Mouse (Mus musculus) stomach, embryonic 15.5 days (tissue): Measurements from ENCODE around the gene Gng7. TPM values are rescaled to one million over a fixed set of nuclear protein-coding genes. Genes with fewer than 3 reads are reported as not detected.
"Not testable (repeated sequence)": the region's sequence is repeated elsewhere in the genome, so short reads cannot be mapped to it uniquely, and the experiment has no call there.

ENCODE experiments used
- ATAC-seq: fragments of 200-750 bp; cut with Nextera tagmentation; 2 replicates; pipeline ENCODE4 v1.8.0; 2017; ENCODE audit warnings: low read depth, moderate number of reproducible peaks, moderate TSS enrichment; ENCODE audit not compliant: insufficient read depth, low FRiP score
- H3K27ac ChIP-seq: fragments of 300-500 bp; sonication (generic); 2 replicates; pipeline ENCODE4 v1.5.1; 2015; ENCODE audit warnings: mild to moderate bottlenecking, inconsistent platforms
- H3K27me3 ChIP-seq: fragments of 300-500 bp; sonication (generic); replicated peaks from 2 replicates; pipeline ENCODE4 v1.6.1; 2015; ENCODE audit warnings: inconsistent platforms
- H3K36me3 ChIP-seq: fragments of 300-500 bp; sonication (generic); 2 replicates; pipeline ENCODE4 v1.6.1; 2015; ENCODE audit warnings: inconsistent platforms
- H3K4me1 ChIP-seq: fragments of 300-500 bp; sonication (generic); 2 replicates; pipeline ENCODE4 v1.6.1; 2015; ENCODE audit warnings: inconsistent platforms
- H3K4me2 ChIP-seq: fragments of 300-500 bp; sonication (generic); 2 replicates; pipeline ENCODE4 v1.6.1; 2015; ENCODE audit warnings: mild to moderate bottlenecking, inconsistent platforms
- H3K4me3 ChIP-seq: fragments of 300-500 bp; sonication (generic); replicated peaks from 2 replicates; pipeline ENCODE4 v1.5.1; 2015; ENCODE audit warnings: inconsistent platforms
- H3K9ac ChIP-seq: fragments of 300-500 bp; sonication (generic); 2 replicates; pipeline ENCODE4 v1.6.1; 2015; ENCODE audit warnings: inconsistent platforms
- H3K9me3 ChIP-seq: fragments of 300-500 bp; sonication (generic); 2 replicates; pipeline ENCODE4 v1.6.1; 2016; ENCODE audit warnings: inconsistent platforms
- WGBS: fragments of 180-500 bp; shearing (Covaris S2); methylation state at CpG from one replicate; pipeline ENCODE4 v1.1.7; 2015; 5-methylcytosine and 5-hydroxymethylcytosine counted together
- polyA plus RNA-seq: library from polyadenylated mRNA; unstranded; fragments of >200 nt; fragmentation: Nextera tagmentation; extraction: Ambion mirVana; gene quantifications from 2 replicates; pipeline ENCODE4 v1.2.1, GENCODE M21; 2015

Gene Gng7
- 4.8 and 4.9 TPM in 2 replicates for polyA plus RNA-seq

DNA sequence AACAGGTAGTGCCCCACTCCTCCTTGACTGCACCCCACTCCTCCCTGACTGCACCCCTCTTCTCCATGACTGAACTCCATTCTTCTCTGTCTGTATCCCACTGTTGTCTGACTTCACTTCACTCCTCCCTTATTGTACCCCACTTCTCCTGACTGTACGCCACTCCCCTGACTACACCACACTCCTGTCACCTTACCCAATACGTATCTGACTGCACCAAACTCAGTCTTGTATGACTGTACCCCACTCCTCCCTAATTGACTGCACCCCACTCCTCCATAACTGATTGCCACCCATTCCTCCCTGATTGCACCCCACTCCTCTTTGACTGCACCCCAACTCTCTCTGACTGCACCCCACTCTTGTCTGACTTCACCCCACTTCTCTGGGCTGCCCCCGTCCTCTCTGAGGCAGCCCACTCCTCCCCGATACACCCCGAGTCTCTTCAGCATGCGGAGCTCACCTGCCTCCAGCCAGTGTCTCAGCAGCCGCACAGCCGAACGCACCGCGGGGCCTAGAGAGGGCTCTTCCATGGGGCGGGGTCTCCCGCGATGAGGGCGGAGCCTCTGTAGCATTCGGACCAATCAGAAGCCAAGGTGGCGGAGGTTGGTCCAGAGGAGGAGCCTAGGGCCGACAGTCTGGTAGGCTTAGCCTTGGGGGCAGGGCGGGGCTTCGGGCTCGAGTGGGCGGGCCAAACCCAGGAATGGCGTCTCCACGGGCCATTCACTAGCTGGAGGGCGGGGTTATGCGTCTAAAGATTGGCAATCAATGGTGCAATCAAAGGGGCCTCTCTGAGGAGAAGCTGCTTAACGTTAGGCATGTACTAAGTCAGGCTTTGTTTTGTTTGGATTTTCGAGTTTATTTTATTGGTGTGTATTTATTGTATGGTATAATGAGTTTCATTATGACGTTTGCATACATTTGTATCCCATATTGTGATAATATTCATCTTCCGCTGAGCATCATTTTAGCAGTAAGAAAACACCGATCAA, at the start of gene Gng7:
Gene Gng7 (minus strand): TSS at position 553 of the 992 bp plus-strand sequence.
- WGBS: 9% methylated on average over 31 of the region's 31 CpGs
- Histone ChIP-seq H3K9ac (peak within 1 kb of the TSS; percentile 4; the same call in 1 of the 2 replicates), H3K4me1 (peaks cover 6% of the 10 kb centered on the region), H3K27ac (no peak within 1 kb of the TSS), H3K4me3 (peak within 1 kb of the TSS; percentile 44), H3K27me3 (0 out of 2 replicates have a peak, but pooled peaks cover 3% of the 10 kb centered on the region), H3K36me3 (no peaks in the 10 kb centered on the region), H3K9me3 (no peaks in the 10 kb centered on the region), H3K4me2 (peak within 1 kb of the TSS; percentile 56)
- peak; percentile 95 for ATAC-seq

DNA sequence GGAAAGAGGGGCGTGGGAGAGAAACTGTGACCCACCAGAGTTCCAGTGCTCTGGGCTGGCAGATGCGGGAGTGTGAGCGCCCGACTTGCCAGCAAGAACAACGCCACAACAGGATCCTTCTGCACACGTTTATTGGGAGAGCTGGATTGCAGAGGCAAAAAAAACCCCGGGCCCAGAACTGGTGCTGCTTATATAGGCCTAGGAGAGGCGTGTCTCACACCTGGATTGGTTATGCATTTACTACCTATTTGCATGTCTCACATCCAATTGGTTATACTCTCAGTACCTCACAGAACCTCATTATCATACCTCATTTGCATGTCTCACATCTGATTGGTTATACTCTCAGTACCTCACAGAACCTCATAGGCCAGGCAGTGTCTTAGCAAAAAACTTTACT, 49.8 kb upstream of the Gng7 start:
- ATAC-seq, H3K27ac ChIP-seq, H3K9ac ChIP-seq, H3K36me3 ChIP-seq, H3K27me3 ChIP-seq, H3K4me1 ChIP-seq, H3K4me3 ChIP-seq, H3K4me2 ChIP-seq, H3K9me3 ChIP-seq: not testable (repeated sequence)
- 82% methylated on average over 8 of the region's 8 CpGs for WGBS

DNA sequence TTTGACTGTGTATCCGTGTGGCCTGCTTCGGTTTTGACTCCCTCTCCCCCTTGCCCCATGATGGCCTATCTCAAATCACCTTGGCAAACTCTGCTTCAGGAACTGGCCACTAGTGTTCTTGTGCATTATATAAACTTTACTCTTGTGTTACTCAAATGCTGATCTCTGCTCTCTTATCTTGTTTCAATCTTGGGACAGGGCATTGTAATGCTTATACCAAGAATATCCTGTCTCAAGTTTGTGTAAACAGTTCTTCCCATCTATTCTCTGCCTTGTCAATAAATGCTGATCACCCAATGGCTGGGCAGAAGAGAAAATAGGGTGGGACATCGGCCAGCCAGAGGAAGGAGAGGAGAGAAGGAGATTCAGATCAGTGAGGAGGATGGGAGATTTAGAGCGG, 48.0 kb upstream of the Gng7 start:
- Histone ChIP-seq H3K27ac (no peak overlapping the region), H3K4me3 (no peak overlapping the region), H3K4me1 (peaks cover 12% of the 10 kb centered on the region), H3K9me3 (no peaks in the 10 kb centered on the region), H3K4me2 (no peak overlapping the region), H3K36me3 (no peaks in the 10 kb centered on the region), H3K27me3 (no peaks in the 10 kb centered on the region), H3K9ac (no peak overlapping the region)
- ATAC-seq: no peak
- WGBS: 40% methylated on average over 4 of the region's 4 CpGs

DNA sequence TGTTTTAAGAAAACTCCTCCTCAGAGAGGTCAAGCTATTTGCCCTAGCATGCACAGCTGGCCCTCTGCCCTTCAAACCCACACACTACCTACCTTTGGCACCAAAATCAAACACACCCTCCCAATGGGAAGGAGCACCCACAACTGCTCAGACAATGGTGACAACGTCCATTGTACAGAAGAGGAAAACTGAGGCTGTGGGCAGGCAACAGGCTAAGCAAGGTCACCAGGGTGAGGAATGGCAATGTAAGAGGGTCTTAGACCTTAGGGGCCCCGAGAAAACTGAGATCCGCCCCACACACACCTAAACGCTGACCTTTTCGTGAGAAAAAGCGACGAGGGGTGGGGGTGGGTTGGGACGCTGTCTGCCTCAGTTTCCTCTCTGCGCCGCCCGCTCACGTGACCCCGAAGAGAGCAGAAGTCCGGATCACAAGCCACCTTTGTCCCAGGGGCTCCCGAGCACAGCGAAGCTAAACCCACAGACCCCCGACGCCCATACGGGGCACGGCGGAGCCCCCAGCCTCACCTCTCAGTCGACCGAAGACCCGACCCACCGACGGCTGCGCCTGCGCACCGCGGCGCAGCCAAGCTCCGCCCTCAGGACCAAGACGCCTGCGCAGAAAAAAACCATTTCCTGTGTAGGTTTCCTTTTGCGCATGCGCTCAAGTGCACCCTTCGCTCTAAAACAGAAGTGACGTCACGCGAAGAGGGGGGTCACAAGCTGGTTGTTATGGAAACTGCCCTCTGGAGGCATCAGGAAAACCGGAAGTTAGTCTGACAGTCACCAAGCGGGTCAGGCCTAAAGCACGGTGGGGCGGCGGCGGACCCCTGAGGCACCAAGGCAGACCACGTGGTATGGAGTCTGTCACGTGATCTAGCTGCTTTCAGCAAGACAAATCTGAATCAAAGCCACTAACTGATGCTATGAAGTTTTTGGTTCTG, 45.1 kb upstream of the Gng7 start, which contains the start of gene Sgta:
Gene Sgta (minus strand): TSS at position 579 of the 941 bp plus-strand sequence.
- Histone ChIP-seq H3K9me3 (no peaks in the 10 kb centered on the region), H3K36me3 (no peaks in the 10 kb centered on the region), H3K9ac (peak within 1 kb of the TSS; percentile 88), H3K4me1 (peaks cover 20% of the 10 kb centered on the region), H3K27ac (0 out of 2 replicates have a peak within 1 kb of the TSS, but pooled peaks have one; percentile 26), H3K4me2 (peak within 1 kb of the TSS; percentile 89), H3K4me3 (peak within 1 kb of the TSS; percentile 94), H3K27me3 (no peaks in the 10 kb centered on the region)
- under 1% methylated on average over 48 of the region's 48 CpGs for whole genome bisulfite sequencing
- ATAC-seq: peak; percentile 93

DNA sequence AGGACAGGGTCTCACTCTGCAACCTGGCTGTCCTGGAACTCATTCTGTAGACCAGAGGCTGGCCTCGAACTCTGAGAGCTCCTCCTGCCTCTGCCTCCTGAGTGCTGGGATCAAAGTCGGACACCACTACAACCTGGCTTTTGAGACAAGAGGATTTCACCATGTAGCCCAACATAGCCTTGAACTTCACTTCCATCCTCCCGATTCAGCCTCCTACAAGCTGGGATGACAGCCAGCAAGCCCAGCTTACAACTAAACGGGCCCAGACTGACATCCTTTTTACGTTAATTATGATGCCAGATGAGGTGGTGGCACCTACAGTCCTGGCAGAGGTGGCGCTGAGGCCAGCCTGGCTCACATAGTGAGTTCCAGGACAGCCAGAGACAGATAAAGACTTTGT, 44.2 kb upstream of the Gng7 start:
- 80% methylated on average over 6 of the region's 6 CpGs for WGBS
- Histone ChIP-seq H3K4me3 (peak overlapping the region; percentile 94), H3K9ac (no peak overlapping the region)

DNA sequence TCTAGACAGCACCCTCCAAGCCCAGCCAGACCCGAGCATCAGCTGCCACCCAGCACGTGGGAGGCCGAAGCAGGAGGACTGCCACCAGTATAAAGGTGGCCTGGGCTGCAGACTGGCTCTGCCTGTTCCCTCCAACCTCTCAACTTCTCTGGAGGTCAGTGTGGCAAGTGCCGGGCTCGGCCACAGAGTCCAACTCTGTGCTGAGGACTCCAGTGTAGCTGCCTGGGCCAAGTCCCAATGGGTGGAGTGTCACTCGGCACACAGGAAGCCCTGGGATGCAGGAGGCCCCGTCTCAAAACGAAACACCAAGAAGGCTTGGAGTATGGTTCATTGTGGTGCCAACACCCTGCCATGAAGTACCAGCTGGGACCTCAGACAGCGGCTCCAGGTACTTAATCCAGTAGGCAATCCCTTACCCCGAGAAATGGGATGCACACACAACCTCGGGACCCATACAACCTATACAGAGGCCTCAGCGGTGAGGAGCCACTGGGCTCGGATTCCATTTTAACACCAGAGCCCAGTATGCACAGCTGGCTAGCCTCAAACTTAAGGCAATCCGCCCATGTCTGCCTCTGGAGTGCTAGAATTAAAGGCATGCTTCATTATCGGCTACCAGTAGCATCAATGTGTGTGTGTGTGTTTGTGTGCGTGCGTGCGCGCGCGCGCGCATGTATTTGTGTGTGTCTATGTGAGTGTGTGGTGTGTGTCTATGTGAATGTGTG, 42.8 kb upstream of the Gng7 start:
- no peaks in the 10 kb centered on the region for H3K9me3 ChIP-seq
- no peak overlapping the region for H3K4me3 ChIP-seq
- no peak overlapping the region for H3K27ac ChIP-seq
- no peak overlapping the region for H3K9ac ChIP-seq
- H3K36me3 ChIP-seq: no peaks in the 10 kb centered on the region
- H3K4me1 ChIP-seq: peaks cover 20% of the 10 kb centered on the region
- H3K4me2 ChIP-seq: no peak overlapping the region
- no peak for ATAC-seq
- H3K27me3 ChIP-seq: no peaks in the 10 kb centered on the region
- WGBS: 91% methylated on average over 23 of the region's 23 CpGs

More for the DNA sequence above, 44.2 kb upstream of the Gng7 start:
- no peaks in the 10 kb centered on the region for H3K36me3 ChIP-seq
- peak overlapping the region; percentile 89 for H3K4me2 ChIP-seq
- no peaks in the 10 kb centered on the region for H3K9me3 ChIP-seq
- H3K4me1 ChIP-seq: peaks cover 20% of the 10 kb centered on the region
- H3K27me3 ChIP-seq: no peaks in the 10 kb centered on the region
- no peak overlapping the region for H3K27ac ChIP-seq
- ATAC-seq: no peak

DNA sequence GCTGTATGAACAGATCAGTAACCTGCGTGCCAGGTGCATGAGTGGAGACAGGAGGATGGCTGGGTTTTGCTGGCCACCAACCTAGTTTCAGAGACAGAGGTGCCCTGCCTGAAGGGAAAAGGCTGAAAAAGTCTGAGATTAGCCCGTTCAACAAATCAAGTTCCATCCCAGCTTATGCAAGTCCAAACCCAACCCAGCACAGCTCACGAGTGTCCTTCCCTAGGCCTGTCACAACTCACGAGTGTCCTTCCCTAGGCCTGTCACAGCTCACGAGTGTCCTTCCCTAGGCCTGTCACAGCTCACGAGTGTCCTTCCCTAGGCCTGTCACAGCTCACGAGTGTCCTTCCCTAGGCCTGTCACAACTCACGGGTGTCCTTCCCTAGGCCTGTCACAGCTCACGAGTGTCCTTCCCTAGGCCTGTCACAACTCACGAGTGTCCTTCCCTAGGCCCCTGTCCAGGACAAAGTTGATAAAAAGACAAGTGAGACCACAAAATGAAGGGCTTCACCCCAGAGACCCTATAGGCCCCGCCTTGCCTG, 41.1 kb upstream of the Gng7 start:
- Histone ChIP-seq H3K36me3 (peaks cover 13% of the 10 kb centered on the region), H3K4me1 (peaks cover 20% of the 10 kb centered on the region)
- WGBS: 85% methylated on average over 11 of the region's 11 CpGs
- H3K4me2 ChIP-seq, H3K9me3 ChIP-seq, H3K9ac ChIP-seq, H3K27ac ChIP-seq, H3K27me3 ChIP-seq, H3K4me3 ChIP-seq, ATAC-seq: not testable (repeated sequence)

DNA sequence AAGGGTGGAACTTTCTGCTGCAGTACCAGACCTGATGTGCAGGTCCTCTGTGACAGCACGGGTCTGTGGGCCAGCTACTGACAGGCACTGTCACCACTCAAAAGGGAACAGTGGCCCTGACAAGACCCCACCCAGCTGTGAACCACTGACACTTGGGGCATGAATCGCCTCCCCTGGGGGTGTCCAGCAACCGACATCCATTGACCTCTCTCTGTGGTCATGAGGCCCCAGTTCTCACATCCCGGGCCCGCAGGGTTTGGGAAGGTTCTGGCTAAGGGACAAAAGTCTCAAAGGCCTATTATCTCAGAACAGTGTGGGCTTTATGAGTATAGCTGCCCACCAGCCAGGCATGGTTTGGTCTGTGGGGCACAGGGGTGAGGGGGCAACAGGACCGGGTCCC, 40.4 kb upstream of the Gng7 start:
- no peaks in the 10 kb centered on the region for H3K9me3 ChIP-seq
- 84% methylated on average over 6 of the region's 6 CpGs for WGBS
- H3K27me3 ChIP-seq: no peaks in the 10 kb centered on the region
- H3K4me3 ChIP-seq: no peak overlapping the region
- peaks cover 18% of the 10 kb centered on the region for H3K36me3 ChIP-seq
- peaks cover 20% of the 10 kb centered on the region for H3K4me1 ChIP-seq
- no peak overlapping the region for H3K27ac ChIP-seq
- H3K4me2 ChIP-seq: no peak overlapping the region
- no peak for ATAC-seq
- H3K9ac ChIP-seq: no peak overlapping the region

DNA sequence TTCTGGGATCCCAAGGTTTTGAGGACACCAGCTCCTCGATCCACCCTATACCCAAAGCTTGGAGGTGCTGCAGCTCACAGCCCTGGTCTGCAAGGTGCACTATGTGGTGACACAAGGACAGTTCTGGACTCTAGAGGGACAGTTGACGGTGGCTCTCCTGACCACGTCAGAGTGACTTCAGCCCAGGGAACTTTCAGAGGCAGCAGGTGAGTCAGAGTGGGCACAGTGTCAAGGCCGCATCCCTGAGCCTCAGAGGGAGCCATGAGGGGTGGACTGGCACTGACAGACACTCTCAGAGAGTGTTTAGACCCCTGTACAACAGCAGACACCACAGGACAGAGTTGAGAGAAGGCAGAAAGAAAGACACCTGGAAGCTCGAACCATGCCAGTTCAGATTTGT, 37.8 kb upstream of the Gng7 start:
- Histone ChIP-seq H3K27ac (no peak overlapping the region), H3K4me1 (peaks cover 6% of the 10 kb centered on the region), H3K27me3 (no peaks in the 10 kb centered on the region), H3K4me2 (no peak overlapping the region), H3K36me3 (peaks cover 44% of the 10 kb centered on the region), H3K9me3 (no peaks in the 10 kb centered on the region), H3K4me3 (no peak overlapping the region), H3K9ac (no peak overlapping the region)
- 90% methylated on average over 5 of the region's 5 CpGs for WGBS
- no peak for ATAC-seq

DNA sequence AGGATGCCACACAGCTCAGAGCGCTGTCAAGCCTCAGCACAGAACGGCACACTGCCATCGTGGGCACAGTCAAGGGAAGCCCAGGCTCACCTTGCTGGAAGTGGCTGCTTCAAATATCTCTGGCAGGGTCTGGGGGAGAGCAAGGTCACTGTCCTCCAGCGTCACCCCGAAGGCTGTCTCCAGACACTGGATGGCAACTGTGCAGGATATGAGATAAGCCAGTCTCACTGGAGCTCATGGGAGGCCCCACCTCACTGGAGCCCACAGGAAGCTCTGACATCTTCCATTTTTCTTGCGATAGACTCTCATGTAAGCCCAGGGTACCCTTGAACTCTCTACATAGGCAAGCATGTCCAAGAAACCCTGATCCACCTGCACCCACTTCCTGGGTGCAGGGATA, 36.4 kb upstream of the Gng7 start:
- WGBS: 89% methylated on average over 6 of the region's 6 CpGs
- no peak for ATAC-seq
- H3K27me3 ChIP-seq: no peaks in the 10 kb centered on the region
- no peaks in the 10 kb centered on the region for H3K9me3 ChIP-seq
- H3K36me3 ChIP-seq: peaks cover 59% of the 10 kb centered on the region
- no peak overlapping the region for H3K4me2 ChIP-seq
- H3K9ac ChIP-seq: no peak overlapping the region
- H3K4me1 ChIP-seq: 0 out of 2 replicates have a peak, but pooled peaks cover 2% of the 10 kb centered on the region
- H3K4me3 ChIP-seq: no peak overlapping the region
- H3K27ac ChIP-seq: no peak overlapping the region

DNA sequence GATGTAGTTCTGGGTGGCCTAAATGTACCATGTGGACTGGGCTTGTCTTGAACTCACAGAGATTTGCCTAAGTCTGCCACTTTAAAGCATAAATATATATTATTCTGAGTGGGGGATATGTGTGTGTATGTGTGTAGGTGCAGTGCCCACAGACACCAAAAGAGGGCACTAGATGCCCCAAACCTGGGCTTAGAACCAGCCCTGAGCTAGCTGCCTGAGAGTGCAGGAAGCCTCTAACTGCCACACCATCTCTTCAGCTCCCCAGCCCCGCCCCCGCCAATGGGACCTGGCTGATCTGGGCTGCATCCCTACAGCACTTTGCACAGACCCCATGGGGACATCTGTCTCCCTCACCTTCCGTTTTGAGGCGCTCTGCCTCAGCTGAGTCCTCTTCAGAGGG, 35.9 kb upstream of the Gng7 start:
- no peak overlapping the region for H3K9ac ChIP-seq
- WGBS: 79% methylated on average over 4 of the region's 4 CpGs
- no peaks in the 10 kb centered on the region for H3K9me3 ChIP-seq
- H3K4me2 ChIP-seq: no peak overlapping the region
- no peaks in the 10 kb centered on the region for H3K27me3 ChIP-seq
- H3K36me3 ChIP-seq: peaks cover 64% of the 10 kb centered on the region
- no peak overlapping the region for H3K27ac ChIP-seq
- H3K4me3 ChIP-seq: no peak overlapping the region
- ATAC-seq: no peak
- 0 out of 2 replicates have a peak, but pooled peaks cover 2% of the 10 kb centered on the region for H3K4me1 ChIP-seq
